Mouse (Mus musculus) ES-Bruce4 (cell line): Measurements from ENCODE around the gene Gm43720.

Experiments
- CTCF ChIP-seq: IDR thresholded peaks from one replicate; pipeline ENCODE4 v1.8.1; 2011; ENCODE audit warnings: low read depth, low read length
- POLR2A ChIP-seq: IDR thresholded peaks from one replicate; pipeline ENCODE4 v1.8.1; 2011; ENCODE audit warnings: low read length; ENCODE audit not compliant: insufficient read depth

DNA sequence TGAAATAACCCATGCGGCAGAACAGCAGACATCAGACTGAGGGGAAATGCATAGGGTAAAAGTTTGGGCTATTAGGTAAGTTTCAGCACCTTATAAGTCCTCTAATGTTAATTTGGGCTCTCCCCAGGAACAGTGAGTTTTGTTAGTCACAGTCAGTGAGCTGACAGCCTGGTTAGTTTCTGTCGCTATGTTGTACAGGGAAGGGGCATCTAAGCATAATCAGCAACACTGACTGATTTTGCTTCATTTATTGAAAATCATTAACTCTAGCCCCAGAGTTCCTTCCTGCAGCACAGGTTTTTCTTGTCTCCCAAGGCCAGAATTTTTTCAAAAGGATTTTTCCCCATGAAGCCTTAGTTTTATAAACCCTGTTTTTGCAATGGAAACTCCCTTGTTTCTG lies 46.0 kb downstream of the Gm43720 start:
- no peak for TF ChIP-seq CTCF
- no peak for TF ChIP-seq POLR2A
